ENCODE assay signal across 8 mouse cellular contexts in the genomic region with DNA sequence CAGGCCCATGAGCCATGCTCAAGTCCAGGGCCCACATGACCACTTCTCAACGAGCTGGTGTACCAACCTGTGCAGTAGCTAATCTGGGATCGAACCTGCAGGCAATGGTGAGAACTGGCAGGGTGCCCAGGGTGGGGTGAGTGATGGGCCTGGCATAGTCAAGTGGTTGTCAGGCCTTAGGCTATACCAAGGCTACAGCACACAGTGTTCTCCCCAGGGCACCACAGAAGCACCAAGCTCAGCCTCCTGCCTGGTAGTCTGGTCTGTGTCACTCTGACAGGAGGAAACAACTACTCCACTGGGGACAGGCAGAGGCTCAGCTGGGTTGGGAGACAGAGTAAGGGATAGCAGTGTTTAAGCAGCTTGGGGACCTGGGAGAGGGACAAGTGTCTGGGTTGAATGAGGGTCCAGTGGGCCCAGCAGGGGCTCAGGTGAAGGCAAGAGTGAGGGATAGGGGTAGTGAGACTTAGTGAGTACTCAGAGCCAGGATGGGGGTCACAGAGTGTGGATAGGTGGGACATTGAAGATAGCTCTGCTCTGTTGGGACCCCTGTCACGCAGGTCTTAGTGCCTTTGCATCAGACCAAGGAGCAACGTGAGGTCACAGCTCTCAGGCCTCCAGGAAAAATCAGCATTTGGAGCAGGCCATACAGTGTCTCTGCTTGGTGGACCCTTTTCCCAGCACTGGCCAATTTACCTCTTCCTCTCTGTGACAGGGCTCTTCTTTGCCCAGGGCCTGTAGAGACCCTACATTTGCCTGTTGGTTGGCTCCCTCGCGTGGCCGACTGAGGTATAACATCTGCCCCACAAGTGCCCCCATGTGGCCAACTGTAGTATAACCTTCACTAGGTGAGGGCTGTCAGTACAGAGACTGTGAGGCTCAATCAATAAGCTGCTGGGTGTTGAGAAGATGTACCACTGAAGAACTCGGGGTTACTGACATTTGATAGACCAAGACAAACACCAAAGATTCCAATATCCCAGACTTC. TPM values are rescaled to one million over a fixed set of nuclear protein-coding genes. Genes with fewer than 3 reads are reported as not detected.
DNase-seq lines count a peak whose midpoint lies in the region; ATAC-seq and TF ChIP-seq lines count a peak whose summit lies in the region.

No protein-coding gene starts in this region.

- DNase-seq in gastrocnemius, postnatal 10 days, result peak; percentile 81
- peak; percentile 85 for DNase-seq in induced T-regulatory cell, adult 2 months (ENCODE audit: low read depth)
- peak; percentile 38 to 88 for DNase-seq in left cerebral cortex, adult 9 months (ENCODE audit: low spot score in 2 of 2)
- peak; percentile 83 for DNase-seq in mesoderm, embryonic 11.5 days (ENCODE audit: low read depth, low spot score)
- peak; percentile 42 to 59 for DNase-seq in right cerebral cortex, postnatal 36 days (ENCODE audit: low spot score in 2 of 2)
- peak; percentile 56 for DNase-seq in yolk sac, embryonic 10.5 days (ENCODE audit: low spot score)

- H3K27ac ChIP-seq in cortical plate, adult 2 months (ENCODE audit: insufficient read depth, low read length), result no peak overlapping the region

- H3K4me1 ChIP-seq in cortical plate, adult 2 months (ENCODE audit: control insufficient read depth, insufficient read depth, low read length), result no peaks in the 10 kb centered on the region

- H3K4me3 ChIP-seq in cortical plate, adult 2 months (ENCODE audit: insufficient read depth, low read length), result no peak overlapping the region

- no peak for TF ChIP-seq POLR2A in cortical plate, adult 2 months (IDR thresholded peaks at IDR 0.05; ENCODE audit: extremely low read depth, insufficient read depth, low read length)

- peak; percentile 100 for TF ChIP-seq CTCF in cortical plate, adult 2 months (IDR thresholded peaks at IDR 0.05; ENCODE audit: extremely low read depth, insufficient read depth, low read length)

- peak; percentile 95 for ATAC-seq in activated CD4-positive, CD25-positive, alpha-beta regulatory T cell, adult 4 months

RNA-seq across cellular contexts. Expression of gene Th, which starts 12.0 kb away (rescaled TPM):
- not detected for polyA plus RNA-seq in activated CD4-positive, CD25-positive, alpha-beta regulatory T cell, adult 4 months (2017; shearing (Covaris generic))
- polyA plus RNA-seq in cortical plate, adult 2 months (2012; rRNA removed), result 1.7 and 1.8 TPM in 2 replicates
- total RNA-seq in gastrocnemius, postnatal 10 days (2021), result under 1 TPM; 0.27 to 0.28 TPM

RNA-seq across cellular contexts. Expression of gene Ascl2, which starts 50.1 kb away (rescaled TPM):
- polyA plus RNA-seq in activated CD4-positive, CD25-positive, alpha-beta regulatory T cell, adult 4 months (2017; shearing (Covaris generic)), result under 1 TPM in 1 of 2 experiments, not detected in 1; 0.29 TPM
- polyA plus RNA-seq in cortical plate, adult 2 months (2012; rRNA removed), result 0.51 and 0.81 TPM in 2 replicates
- not detected for total RNA-seq in gastrocnemius, postnatal 10 days (2021)
